Mouse (Mus musculus) spleen, adult 2 months (tissue): ENCODE results near the gene Cd2ap. TPM values are rescaled to one million over a fixed set of nuclear protein-coding genes. Genes with fewer than 3 reads are reported as not detected.

Source experiments
- DNase-seq, 2 experiments: peaks; one replicate each; pipeline versions ENCODE4 v3.0.0 to v3.0.0-alpha.2; 2012 to 2021; ENCODE audit warnings: low spot score in 2 of 2, low read depth in 1 of 2
- H3K27ac ChIP-seq: fragments of 200-500 bp; 2 replicates; pipeline ENCODE4 v1.5.1; 2012; ENCODE audit warnings: low read length, inconsistent platforms; ENCODE audit not compliant: insufficient read depth
- H3K27me3 ChIP-seq: fragments of 200-500 bp; 2 replicates; pipeline ENCODE4 v1.6.1; 2012; ENCODE audit warnings: mild to moderate bottlenecking, moderate library complexity, low read length, inconsistent platforms; ENCODE audit not compliant: control insufficient read depth, insufficient read depth
- H3K36me3 ChIP-seq: fragments of 200-500 bp; 2 replicates; pipeline ENCODE4 v1.6.1; 2012; ENCODE audit warnings: mild to moderate bottlenecking, low read length, inconsistent platforms; ENCODE audit not compliant: control insufficient read depth, insufficient read depth
- H3K4me1 ChIP-seq: fragments of 200-500 bp; 2 replicates; pipeline ENCODE4 v1.6.1; 2011; ENCODE audit warnings: inconsistent platforms; ENCODE audit not compliant: control insufficient read depth, insufficient read depth, insufficient read length
- H3K4me3 ChIP-seq: fragments of 200-500 bp; 2 replicates; pipeline ENCODE4 v1.5.1; 2011; ENCODE audit warnings: mild to moderate bottlenecking, inconsistent platforms; ENCODE audit not compliant: insufficient read depth, insufficient read length; ENCODE audit errors: extremely low read depth
- CTCF ChIP-seq: fragments of 200-500 bp; IDR thresholded peaks from 2 replicates; pipeline ENCODE4 v1.5.1; 2011; ENCODE audit warnings: mild to moderate bottlenecking, inconsistent platforms; ENCODE audit not compliant: insufficient read depth, insufficient read length, insufficient replicate concordance; ENCODE audit errors: extremely low read depth
- POLR2A ChIP-seq: fragments of 200-500 bp; IDR thresholded peaks from 2 replicates; pipeline ENCODE4 v1.6.1; 2011; ENCODE audit warnings: low read depth, low read length, inconsistent platforms
- WGBS: fragments of 180-500 bp; shearing (Covaris S2); methylation state at CpG from one replicate; pipeline ENCODE4 v1.1.7; 2018; 5-methylcytosine and 5-hydroxymethylcytosine counted together
- polyA plus RNA-seq: library from polyadenylated mRNA; depleted of rRNA; stranded (reverse); fragments of >200 nt; gene quantifications from 2 replicates; pipeline ENCODE4 v1.2.3, GENCODE M21; 2012; rRNA removed

The Cd2ap gene
- 8.9 and 9.3 TPM in 2 replicates for polyA plus RNA-seq

DNA sequence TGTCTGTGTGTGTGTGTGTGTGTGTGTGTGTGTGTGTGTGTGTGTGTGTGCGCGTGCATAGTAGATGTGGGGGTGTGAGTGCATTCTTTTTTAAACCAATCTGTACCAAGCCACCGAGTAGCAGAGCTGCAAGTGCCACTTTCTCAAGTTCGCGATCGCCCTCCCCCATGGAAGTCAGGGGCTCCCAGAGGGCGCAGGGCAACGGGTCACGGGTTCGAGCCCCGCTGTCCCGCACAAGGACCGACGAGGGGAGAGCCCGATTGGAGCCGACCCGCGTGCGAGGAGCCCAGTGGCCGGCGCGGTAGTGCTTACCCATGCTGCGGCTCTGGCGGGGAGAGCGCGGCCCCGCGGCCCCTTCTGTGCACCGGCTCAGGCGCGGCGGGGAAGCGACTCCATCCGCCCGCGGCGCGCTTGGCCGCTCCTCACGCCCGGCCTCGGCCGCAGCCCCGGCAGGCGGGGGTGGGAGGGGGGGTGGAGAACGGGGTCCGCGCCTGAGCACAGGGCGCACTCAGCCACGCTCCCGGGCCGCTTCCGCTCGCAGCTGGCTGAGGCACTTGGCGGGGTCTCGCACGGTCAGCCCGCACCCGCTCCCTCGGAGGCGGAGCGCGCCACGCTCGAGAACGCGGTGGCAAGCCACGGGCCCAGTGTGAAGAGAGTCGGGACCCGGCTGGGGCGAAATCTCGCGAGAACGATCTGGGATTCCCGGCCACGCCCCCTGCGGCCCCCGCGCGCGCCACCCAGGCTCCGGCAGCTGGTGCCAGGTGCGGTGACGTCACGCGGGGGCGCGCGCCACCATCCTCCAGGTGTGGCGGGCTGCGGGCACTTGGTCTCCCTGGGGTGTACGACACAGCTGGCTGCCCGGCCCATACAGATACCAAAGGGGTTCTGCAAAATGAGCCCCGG, at the start of gene Cd2ap:
Gene Cd2ap (minus strand): TSS at position 665 of the 903 bp plus-strand sequence.
- WGBS = under 1% methylated on average over 90 of the region's 94 CpGs
- Histone ChIP-seq H3K27me3 (no peaks in the 10 kb centered on the region), H3K36me3 (no peaks in the 10 kb centered on the region), H3K4me3 (peak within 1 kb of the TSS; percentile 80), H3K27ac (peak within 1 kb of the TSS; percentile 96), H3K4me1 (peaks cover 2% of the 10 kb centered on the region; the same call in 1 of the 2 replicates)
- TF ChIP-seq POLR2A (peak; percentile 90), CTCF (no peak)
- DNase-seq = peak; percentile 93 to 98

DNA sequence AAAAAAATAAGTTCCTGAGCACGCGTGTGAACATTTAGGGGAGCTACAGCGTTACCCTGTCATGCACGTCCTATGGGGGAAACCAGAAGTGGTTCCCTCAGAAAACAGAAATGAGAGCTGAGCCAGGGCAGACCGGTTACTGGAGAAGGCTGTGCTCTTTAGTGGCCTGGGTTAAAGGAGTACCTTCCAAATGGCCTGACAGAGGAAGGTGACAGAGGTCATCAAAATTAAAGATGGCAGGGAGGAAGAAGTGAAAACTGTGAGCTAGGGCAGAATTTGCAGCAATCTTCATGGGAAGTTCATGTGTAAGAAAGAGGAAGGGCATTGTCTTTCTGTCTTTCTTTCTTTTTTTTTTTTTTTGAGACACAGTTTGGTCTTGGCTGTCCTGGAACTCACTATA, 48.3 kb upstream of the Cd2ap start:
- no peaks in the 10 kb centered on the region for H3K4me1 ChIP-seq
- WGBS = 49% methylated on average over 5 of the region's 5 CpGs
- no peaks in the 10 kb centered on the region for H3K36me3 ChIP-seq
- H3K27ac ChIP-seq = no peak overlapping the region
- TF ChIP-seq CTCF (no peak), POLR2A (no peak)
- no peaks in the 10 kb centered on the region for H3K27me3 ChIP-seq
- H3K4me3 ChIP-seq = no peak overlapping the region
- no peak for DNase-seq

DNA sequence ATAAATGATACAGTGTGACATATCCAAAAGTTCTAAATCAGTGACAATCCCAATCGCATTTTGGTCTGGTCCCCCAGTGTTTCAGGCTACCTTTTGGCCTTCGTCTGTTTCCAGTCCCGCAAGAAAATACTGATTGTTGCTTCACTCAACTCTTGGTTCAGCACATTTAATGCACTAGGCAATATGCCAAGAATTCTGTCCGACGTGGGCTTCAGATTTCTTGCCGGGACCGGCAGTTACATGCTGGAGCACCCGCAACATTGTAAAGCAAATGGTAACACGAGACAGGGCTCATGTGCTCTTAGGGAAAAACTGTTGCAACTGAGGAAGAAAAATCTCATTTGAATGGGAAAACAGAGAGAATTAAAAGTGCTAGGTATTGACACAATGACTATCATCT, 42.3 kb upstream of the Cd2ap start:
- TF ChIP-seq CTCF = no peak
- TF ChIP-seq POLR2A = no peak
- H3K27ac ChIP-seq = no peak overlapping the region
- no peaks in the 10 kb centered on the region for H3K36me3 ChIP-seq
- no peaks in the 10 kb centered on the region for H3K27me3 ChIP-seq
- DNase-seq = no peak
- no peak overlapping the region for H3K4me3 ChIP-seq
- WGBS = 88% methylated on average over 9 of the region's 9 CpGs
- no peaks in the 10 kb centered on the region for H3K4me1 ChIP-seq

DNA sequence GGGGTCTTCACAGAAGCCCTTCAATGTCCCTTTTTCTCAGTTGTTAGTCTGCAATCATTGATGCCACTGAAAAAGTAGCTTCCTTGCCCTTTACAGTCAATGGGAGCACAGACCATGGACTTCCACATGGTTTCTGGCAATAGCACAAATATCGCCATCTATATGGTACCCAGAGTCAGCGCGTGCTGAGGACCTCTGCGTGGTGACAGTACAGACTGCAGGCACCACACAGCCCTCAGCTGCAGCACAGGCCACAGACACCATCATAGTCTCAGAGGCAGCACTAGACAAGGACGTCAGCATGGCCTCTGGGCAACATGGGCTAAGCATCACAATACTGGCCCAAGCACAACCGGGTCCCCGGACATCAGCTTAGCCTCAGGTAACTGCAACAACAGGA, 38.3 kb upstream of the Cd2ap start:
- no peak overlapping the region for H3K4me3 ChIP-seq
- TF ChIP-seq CTCF = no peak
- WGBS = 82% methylated on average over 7 of the region's 7 CpGs
- H3K36me3 ChIP-seq = no peaks in the 10 kb centered on the region
- DNase-seq = no peak
- peaks cover 6% of the 10 kb centered on the region; the same call in 1 of the 2 replicates for H3K4me1 ChIP-seq
- H3K27ac ChIP-seq = no peak overlapping the region
- H3K27me3 ChIP-seq = no peaks in the 10 kb centered on the region

DNA sequence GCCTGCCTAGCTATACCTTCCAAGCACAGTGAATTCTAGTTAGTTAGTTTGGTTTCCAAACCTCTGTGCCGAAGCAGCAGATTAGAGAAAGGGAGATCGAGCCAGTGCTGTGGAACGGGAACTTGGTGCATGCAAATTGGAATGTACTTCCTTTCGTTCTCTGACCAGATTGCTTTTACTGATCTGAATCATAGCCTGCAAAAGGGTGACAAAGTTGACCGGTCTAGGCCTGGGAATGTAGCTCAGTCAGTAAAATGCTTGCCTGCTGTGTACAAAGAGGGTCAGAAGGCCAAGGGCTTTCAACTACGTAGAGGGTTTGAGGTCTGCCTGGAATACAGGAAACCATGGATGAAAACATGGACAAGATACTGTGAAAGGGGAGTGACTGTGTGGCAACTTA, 35.7 kb upstream of the Cd2ap start:
- Histone ChIP-seq H3K4me3 (0 out of 2 replicates have a peak overlapping the region, but pooled peaks have one; percentile 10), H3K27me3 (no peaks in the 10 kb centered on the region), H3K36me3 (no peaks in the 10 kb centered on the region), H3K27ac (peak overlapping the region; percentile 26; the same call in 1 of the 2 replicates), H3K4me1 (peaks cover 6% of the 10 kb centered on the region; the same call in 1 of the 2 replicates)
- DNase-seq = no peak
- 32% methylated on average over 6 of the region's 6 CpGs for WGBS
- TF ChIP-seq POLR2A (no peak), CTCF (no peak)

DNA sequence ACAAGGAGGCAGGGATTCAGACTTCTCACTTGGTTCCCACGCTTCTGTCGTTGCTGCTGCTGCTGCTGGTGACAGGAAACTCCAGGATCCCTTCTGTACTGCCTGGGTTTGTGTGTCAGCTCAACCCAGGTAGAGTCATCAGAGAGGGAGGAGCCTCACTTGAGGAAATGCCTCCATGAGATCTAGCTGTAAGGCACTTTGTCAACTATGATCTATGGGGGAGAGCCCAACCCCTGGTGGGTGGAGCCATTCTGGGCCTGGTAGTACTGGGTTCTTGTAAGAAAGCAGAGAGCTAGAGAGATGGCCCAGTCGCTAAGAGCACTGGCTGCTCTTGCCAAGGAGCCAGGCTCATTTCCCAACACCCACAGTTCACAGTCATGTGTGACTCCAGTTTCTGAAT, 34.0 kb upstream of the Cd2ap start:
- no peak overlapping the region for H3K4me3 ChIP-seq
- no peak for DNase-seq
- peaks cover 6% of the 10 kb centered on the region; the same call in 1 of the 2 replicates for H3K4me1 ChIP-seq
- no peaks in the 10 kb centered on the region for H3K27me3 ChIP-seq
- WGBS = 76% methylated on average over 3 of the region's 3 CpGs
- no peak for TF ChIP-seq POLR2A
- TF ChIP-seq CTCF = no peak
- no peaks in the 10 kb centered on the region for H3K36me3 ChIP-seq
- no peak overlapping the region for H3K27ac ChIP-seq

DNA sequence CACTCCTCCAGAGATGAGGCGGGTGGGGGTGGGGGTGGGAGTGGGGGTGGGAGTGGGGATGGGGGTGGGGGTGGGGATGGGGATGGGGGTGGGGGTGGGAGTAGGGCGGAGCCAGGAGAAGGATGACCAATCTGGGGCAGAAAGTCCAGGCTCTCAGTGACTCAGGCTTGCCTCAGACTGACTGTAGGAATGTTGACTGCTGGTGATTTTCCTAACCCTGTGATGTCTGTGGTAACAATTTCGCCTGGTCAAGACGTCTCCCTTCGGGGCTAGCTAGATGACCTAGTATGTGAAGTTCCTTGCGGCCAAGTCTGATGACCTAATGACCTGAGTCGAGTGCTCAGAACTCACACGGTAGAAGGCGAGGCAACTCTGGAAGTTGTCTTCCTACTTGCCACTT, 32.9 kb upstream of the Cd2ap start:
- TF ChIP-seq CTCF (no peak), POLR2A (no peak)
- no peaks in the 10 kb centered on the region for H3K36me3 ChIP-seq
- H3K27ac ChIP-seq = no peak overlapping the region
- no peaks in the 10 kb centered on the region for H3K27me3 ChIP-seq
- H3K4me1 ChIP-seq = peaks cover 6% of the 10 kb centered on the region; the same call in 1 of the 2 replicates
- DNase-seq = no peak
- WGBS = 89% methylated on average over 9 of the region's 9 CpGs
- no peak overlapping the region for H3K4me3 ChIP-seq
